Mouse (Mus musculus) olfactory bulb, adult 2 months (tissue): ENCODE measurements around the gene Malrd1.

Experiments used
- CTCF ChIP-seq: fragments of 200-500 bp; IDR thresholded peaks from 2 replicates; pipeline ENCODE4 v1.5.1; 2012; ENCODE audit warnings: low read depth, mild to moderate bottlenecking, low read length, moderate library complexity; ENCODE audit not compliant: insufficient read depth
- POLR2A ChIP-seq: fragments of 200-500 bp; IDR thresholded peaks from 2 replicates; pipeline ENCODE4 v1.6.1; 2012; ENCODE audit warnings: mild to moderate bottlenecking, low read depth, low read length, moderate library complexity; ENCODE audit not compliant: insufficient read depth

DNA sequence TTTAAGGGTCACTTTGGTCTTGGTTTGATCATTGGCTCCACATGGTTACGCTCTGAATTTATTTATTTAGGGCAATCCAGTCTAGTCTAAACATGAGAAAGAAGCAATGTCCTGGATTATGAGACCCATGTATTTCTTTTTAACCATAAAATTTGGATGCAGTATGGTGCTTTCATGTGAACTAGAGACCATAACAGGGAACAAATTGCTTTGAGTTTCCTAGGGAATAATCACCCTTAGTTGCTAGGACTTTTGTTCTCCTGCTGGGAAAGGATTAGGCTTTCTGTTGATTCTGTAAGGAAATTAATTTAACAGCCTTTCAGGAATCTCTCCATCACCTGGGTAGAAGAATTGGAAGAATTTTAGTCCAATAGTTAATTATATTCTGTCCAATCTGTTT lies 130.1 kb downstream of the Malrd1 start:
- TF ChIP-seq CTCF (no peak), POLR2A (no peak)
